Mouse (Mus musculus) embryonic facial prominence, embryonic 10.5 days (tissue): ENCODE results near the gene Ctdsp2. TPM values are rescaled to one million over a fixed set of nuclear protein-coding genes. Genes with fewer than 3 reads are reported as not detected.

Experiments used
- DNase-seq: peaks from one replicate; pipeline ENCODE4 v3.0.0-alpha.2; 2017; ENCODE audit warnings: low spot score
- H3K27ac ChIP-seq: fragments of 300-500 bp; sonication (generic); replicated peaks from 2 replicates; pipeline ENCODE4 v1.5.1; 2016; ENCODE audit warnings: mild to moderate bottlenecking
- H3K27me3 ChIP-seq: fragments of 300-500 bp; sonication (generic); replicated peaks from 2 replicates; pipeline ENCODE4 v1.6.1; 2016; ENCODE audit warnings: low read depth, mild to moderate bottlenecking; ENCODE audit not compliant: poor library complexity, severe bottlenecking
- H3K36me3 ChIP-seq: fragments of 300-500 bp; sonication (generic); replicated peaks from 2 replicates; pipeline ENCODE4 v1.6.1; 2016; ENCODE audit warnings: mild to moderate bottlenecking, moderate library complexity
- H3K4me1 ChIP-seq: fragments of 300-500 bp; sonication (generic); 2 replicates; pipeline ENCODE4 v1.6.1; 2016
- H3K4me3 ChIP-seq: fragments of 300-500 bp; sonication (generic); 2 replicates; pipeline ENCODE4 v1.5.1; 2016; ENCODE audit warnings: mild to moderate bottlenecking, moderate library complexity
- H3K9me3 ChIP-seq: fragments of 300-500 bp; sonication (generic); 2 replicates; pipeline ENCODE4 v1.6.1; 2016; ENCODE audit warnings: mild to moderate bottlenecking
- whole genome bisulfite sequencing: fragments of 180-500 bp; shearing (Covaris S2); methylation state at CpG from one replicate; pipeline ENCODE4 v1.1.7; 2016; 5-methylcytosine and 5-hydroxymethylcytosine counted together
- polyA plus RNA-seq: library from polyadenylated mRNA; unstranded; fragments of >200 nt; fragmentation: Nextera tagmentation; extraction: Ambion mirVana; gene quantifications from 2 replicates; pipeline ENCODE4 v1.2.1, GENCODE M21; 2016

Ctdsp2 gene
- polyA plus RNA-seq, 1 experiment from 2014 or later = 49.3 TPM

DNA sequence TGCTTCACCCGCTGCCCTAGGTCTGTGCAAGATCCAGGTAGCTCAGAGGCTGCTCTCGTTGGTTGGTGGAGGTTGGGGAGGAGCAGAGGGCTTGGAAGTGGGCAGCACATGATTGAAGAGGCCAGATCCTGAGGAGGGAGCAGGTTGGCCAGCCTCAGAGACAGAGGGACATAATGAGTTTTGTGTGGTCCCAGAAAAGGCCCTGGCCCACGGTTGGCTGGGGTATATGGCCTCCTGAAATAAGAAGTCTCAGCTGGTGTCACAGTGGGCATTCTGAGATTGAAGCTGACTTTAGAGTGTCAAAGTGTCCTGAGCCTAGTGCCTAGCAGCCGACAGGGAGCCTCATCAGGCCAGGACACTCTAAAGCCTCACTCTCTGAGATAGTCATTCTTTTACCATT lies 6.6 kb downstream of the Ctdsp2 start:
- H3K36me3 ChIP-seq = peaks cover 48% of the 10 kb centered on the region
- H3K9me3 ChIP-seq = no peaks in the 10 kb centered on the region
- H3K27ac ChIP-seq = 0 out of 2 replicates have a peak overlapping the region, but pooled peaks have one; percentile 32
- no peaks in the 10 kb centered on the region for H3K27me3 ChIP-seq
- H3K4me1 ChIP-seq = peaks cover 88% of the 10 kb centered on the region
- no peak for DNase-seq
- no peak overlapping the region for H3K4me3 ChIP-seq
- 87% methylated on average over 4 of the region's 4 CpGs for WGBS

DNA sequence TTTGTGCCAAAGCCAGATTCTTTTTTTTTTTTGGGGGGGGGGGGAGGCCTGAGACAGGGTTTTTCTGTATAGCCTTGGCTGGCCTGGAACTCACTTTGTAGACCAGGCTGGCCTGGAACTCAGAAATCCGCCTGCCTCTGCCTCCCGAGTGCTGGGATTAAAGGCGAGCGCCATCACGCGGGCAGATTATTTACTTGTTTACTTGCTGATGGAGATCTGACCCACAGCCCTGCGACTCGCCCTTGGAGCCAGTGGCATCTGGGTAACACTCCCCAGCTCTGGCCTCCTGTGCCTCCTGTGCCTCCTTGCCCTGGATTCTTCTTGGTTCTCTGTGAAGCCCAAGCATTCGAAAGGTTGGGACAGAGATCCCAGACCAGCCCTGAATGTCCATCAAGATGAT lies 7.1 kb downstream of the Ctdsp2 start:
- DNase-seq = no peak
- no peak overlapping the region for H3K27ac ChIP-seq
- H3K4me1 ChIP-seq = peaks cover 88% of the 10 kb centered on the region
- peaks cover 48% of the 10 kb centered on the region for H3K36me3 ChIP-seq
- 95% methylated on average over 9 of the region's 9 CpGs for WGBS
- no peak overlapping the region; the same call in 1 of the 2 replicates for H3K4me3 ChIP-seq
- no peaks in the 10 kb centered on the region for H3K9me3 ChIP-seq
- no peaks in the 10 kb centered on the region for H3K27me3 ChIP-seq

DNA sequence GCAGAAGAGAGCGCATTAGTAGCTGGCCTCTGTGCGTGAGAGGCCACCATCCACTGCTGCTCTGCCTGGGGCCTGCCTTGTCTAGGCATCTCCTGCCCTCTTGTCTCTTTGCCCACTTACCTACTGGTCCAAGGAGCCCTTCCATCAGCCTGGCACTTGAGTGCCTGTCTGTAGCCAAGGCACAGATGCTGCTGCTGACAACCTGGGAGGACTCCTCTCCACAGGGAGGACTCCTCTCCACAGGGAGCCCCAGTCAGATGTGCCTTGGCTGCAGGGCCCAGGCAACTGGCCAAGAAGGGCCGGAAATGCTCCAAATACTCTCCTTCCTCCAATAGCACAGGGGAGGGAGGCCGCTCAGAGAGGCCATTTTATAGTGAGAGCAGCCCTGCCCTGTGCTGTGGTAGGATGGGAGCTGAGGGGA lies 8.0 kb downstream of the Ctdsp2 start:
- peak overlapping the region; percentile 31 for H3K27ac ChIP-seq
- H3K9me3 ChIP-seq = no peaks in the 10 kb centered on the region
- 61% methylated on average over 4 of the region's 4 CpGs for WGBS
- H3K4me3 ChIP-seq = peak overlapping the region; percentile 25
- peaks cover 79% of the 10 kb centered on the region for H3K4me1 ChIP-seq
- H3K27me3 ChIP-seq = no peaks in the 10 kb centered on the region
- DNase-seq = peak; percentile 40
- H3K36me3 ChIP-seq = peaks cover 56% of the 10 kb centered on the region

DNA sequence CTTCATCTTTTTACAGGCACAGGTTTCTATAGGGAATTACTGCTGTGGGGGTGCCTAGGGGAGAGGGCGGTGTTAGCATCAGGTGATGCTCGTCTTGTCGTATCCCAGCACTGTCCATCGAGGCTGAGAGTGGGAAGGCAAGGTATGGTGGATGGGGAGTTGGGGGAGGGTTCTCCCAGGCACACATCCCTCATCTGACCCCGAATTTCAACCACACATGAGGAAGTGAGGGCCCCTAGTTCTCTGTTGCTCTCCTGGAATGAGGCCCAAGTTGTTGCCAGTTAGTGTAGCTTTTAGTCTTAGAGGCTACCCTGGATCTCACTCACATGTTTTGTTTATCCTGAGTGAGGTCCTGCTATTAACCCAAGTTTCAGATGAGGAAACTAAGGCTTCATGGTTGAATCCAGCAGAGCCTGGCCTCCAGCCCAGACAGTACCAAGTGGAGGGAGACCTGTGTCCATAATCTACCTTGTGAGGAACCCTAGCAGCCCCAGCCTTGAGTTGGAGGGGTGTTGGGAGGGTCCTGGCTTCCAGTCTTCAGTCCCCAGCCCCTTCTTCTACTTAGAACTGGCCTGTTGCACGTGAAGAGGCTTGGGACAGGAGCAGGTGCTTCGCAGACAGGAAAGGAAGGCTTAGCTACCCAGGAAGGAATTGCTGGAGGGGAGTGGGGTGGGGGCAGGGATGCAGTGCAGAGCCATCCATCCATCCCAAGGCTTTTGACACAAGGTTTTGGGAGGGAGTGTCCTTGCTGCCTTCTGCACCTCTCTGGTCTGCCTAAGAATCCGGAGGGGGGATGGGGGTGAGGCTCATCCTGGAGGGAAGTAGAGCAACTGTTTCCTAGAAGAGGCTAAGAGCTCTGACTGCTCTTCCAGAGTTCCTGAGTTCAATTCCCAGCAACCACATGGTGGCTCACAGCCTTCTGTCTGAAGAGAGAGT lies 8.9 kb downstream of the Ctdsp2 start:
- peak overlapping the region; percentile 35; the same call in 1 of the 2 replicates for H3K27ac ChIP-seq
- H3K9me3 ChIP-seq = no peaks in the 10 kb centered on the region
- peaks cover 70% of the 10 kb centered on the region for H3K4me1 ChIP-seq
- no peak for DNase-seq
- peaks cover 65% of the 10 kb centered on the region for H3K36me3 ChIP-seq
- H3K4me3 ChIP-seq = peak overlapping the region; percentile 5; the same call in 1 of the 2 replicates
- H3K27me3 ChIP-seq = no peaks in the 10 kb centered on the region
- WGBS = 62% methylated on average over 8 of the region's 8 CpGs

DNA sequence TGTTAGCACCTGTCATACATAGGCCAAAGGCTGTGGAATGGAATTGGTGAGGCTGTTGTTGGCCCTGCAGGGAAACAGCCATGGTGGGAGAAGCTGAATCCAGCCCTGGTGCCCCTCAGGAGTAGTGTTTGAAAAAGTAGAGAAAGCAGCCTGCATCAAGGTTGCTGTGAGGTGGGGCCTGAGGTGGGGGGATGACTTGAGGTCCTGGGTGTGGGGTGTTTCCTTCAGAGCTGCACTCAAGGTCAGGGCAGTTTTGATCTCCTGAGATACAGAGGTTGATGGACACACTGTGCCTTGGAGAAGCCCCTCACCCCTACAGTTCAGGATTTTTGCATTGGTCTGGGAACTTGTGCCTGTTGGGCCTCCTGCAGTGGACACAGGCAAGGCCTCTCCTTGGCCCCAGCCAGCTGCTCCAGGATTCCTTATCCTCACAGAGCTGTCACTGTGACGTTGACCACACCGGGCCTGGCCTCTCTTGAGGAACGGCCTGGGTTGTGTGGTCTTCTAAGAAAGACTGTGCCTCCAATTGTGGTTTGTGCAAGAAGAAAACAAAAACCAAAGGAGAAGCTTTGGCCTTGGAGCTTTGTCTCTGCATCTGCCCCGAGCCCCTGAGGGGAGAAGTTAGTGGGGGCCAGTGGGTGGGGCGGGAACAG lies 10.1 kb downstream of the Ctdsp2 start:
- 80% methylated on average over 5 of the region's 5 CpGs for WGBS
- H3K4me1 ChIP-seq = peaks cover 58% of the 10 kb centered on the region
- H3K27me3 ChIP-seq = no peaks in the 10 kb centered on the region
- no peak for DNase-seq
- H3K9me3 ChIP-seq = no peaks in the 10 kb centered on the region
- H3K4me3 ChIP-seq = 0 out of 2 replicates have a peak overlapping the region, but pooled peaks have one; percentile 12
- H3K36me3 ChIP-seq = peaks cover 71% of the 10 kb centered on the region
- 0 out of 2 replicates have a peak overlapping the region, but pooled peaks have one; percentile 35 for H3K27ac ChIP-seq

DNA sequence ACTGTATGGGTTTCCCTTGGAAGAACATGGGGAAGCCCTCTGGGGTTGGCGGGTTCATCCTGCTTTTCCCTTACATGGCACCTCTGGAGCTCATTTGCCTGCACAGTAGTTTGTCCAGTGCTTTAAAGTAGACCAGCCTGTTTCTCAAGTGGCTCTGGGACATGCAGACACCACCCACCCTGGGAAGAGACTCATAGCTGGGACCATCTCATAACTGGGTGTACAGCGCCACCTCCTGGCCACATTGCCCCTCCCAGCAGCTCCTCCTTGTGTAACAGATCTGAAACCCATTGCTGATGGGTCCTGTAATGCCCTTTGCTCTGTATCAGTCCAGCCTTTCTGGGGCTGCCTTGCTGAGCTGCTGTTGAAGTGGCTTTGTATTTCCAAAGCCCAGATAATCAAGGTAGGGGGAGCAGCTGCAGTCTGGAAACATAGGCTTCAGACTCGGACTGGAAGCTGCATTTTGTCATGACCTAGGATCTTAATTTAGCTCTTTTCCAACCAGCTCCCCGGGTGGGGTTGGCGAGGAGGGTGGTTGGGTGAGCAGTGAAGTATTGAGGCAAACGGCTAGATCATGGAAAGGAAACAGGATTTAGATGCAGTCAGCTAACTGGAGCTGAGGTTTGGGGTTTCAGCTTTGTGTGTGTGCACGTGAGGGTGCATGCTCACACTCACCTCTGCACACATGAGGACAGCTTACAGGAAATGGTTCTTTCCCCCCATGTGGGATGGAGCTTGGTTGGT lies 12.0 kb downstream of the Ctdsp2 start:
- H3K9me3 ChIP-seq = no peaks in the 10 kb centered on the region
- H3K36me3 ChIP-seq = peaks cover 74% of the 10 kb centered on the region
- peak; percentile 91 for DNase-seq
- no peak overlapping the region for H3K4me3 ChIP-seq
- no peaks in the 10 kb centered on the region for H3K27me3 ChIP-seq
- WGBS = 69% methylated on average over 7 of the region's 7 CpGs
- peaks cover 42% of the 10 kb centered on the region for H3K4me1 ChIP-seq
- H3K27ac ChIP-seq = no peak overlapping the region

DNA sequence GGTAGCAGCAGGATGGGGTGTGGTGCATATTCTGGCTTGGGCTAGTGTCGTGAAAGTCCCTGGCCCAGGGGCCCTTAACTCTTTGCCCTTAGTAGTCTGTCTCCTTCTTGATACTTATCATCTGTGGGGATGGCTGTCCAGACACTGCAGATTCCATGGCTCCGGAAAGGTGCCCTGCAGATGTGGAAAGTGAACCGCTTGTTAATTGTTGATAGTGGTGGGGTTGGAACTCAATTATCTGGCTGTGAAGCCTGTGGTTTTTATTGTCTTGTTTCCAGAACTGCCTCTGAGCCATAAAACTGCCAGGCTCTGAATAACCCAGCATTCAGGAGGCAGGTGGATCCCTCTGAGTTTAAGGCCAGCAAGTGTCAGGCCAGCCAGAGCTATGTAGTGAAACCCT lies 13.2 kb downstream of the Ctdsp2 start:
- no peak for DNase-seq
- Histone ChIP-seq H3K27me3 (no peaks in the 10 kb centered on the region), H3K4me1 (peaks cover 31% of the 10 kb centered on the region), H3K36me3 (peaks cover 74% of the 10 kb centered on the region), H3K9me3 (no peaks in the 10 kb centered on the region), H3K4me3 (no peak overlapping the region), H3K27ac (no peak overlapping the region)
- 87% methylated on average over 3 of the region's 3 CpGs for WGBS

DNA sequence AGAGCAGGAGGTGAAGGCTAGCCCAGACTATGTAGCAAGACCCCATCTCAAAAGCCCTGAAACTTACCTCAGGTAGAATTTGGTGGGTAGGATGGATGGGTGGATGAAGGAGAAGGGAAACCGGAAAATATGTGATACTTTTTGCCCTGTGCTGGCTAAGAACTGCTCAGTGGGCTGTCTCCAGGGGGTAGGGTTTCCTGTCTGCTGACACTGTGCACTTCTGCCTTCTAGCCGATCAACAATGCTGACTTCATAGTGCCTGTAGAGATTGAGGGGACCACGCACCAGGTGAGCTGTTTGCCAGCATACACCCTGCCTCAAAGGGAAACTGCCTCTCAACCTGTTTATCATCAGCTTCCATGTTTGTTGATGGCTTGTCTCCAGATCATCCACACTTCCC lies 15.1 kb downstream of the Ctdsp2 start:
- Histone ChIP-seq H3K4me1 (peaks cover 11% of the 10 kb centered on the region), H3K27me3 (no peaks in the 10 kb centered on the region), H3K27ac (no peak overlapping the region), H3K36me3 (peaks cover 77% of the 10 kb centered on the region), H3K4me3 (no peak overlapping the region), H3K9me3 (no peaks in the 10 kb centered on the region)
- 92% methylated on average over 3 of the region's 3 CpGs for WGBS
- no peak for DNase-seq

DNA sequence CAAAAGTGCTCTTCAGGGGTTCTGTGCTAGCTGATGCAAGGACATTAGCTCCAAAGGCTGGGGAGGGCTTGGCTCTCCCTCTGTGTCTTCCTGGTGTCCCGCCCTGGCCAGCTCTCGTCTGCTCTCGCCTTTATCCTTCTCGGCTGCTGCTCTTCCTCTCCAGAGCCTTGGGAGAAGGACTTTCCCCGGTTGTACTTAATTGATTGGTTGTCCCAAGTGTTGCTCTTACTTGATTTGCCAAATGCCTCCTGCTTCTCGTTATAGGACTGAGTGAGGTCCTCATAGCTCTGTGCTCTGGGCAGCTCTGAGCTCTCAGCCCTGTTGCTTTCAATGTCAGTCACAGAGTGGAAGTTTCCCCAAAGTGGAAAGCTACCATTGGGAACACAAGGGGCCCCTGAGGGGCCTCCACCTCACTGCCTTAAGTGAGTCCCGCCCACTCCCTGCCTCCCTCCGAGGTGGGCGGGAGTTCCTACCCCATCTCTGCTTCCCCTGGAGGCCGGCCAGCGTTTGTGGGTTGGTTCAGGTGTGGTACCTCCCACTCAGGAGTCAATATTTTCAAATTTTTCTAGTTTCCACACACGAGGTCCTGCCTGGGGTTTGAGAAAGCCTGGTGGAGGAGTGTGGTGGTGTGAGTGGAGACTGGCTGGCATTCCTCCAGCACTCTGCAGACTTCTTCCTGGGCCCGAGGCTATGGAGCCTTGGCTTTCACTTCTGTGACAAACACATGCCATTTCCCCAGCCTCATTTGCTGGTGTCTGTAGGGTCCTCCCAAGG lies 19.0 kb downstream of the Ctdsp2 start:
- H3K9me3 ChIP-seq = no peaks in the 10 kb centered on the region
- DNase-seq = no peak
- H3K27me3 ChIP-seq = no peaks in the 10 kb centered on the region
- 78% methylated on average over 13 of the region's 13 CpGs for WGBS
- H3K4me3 ChIP-seq = no peak overlapping the region
- no peaks in the 10 kb centered on the region for H3K4me1 ChIP-seq
- no peak overlapping the region for H3K27ac ChIP-seq
- H3K36me3 ChIP-seq = peaks cover 76% of the 10 kb centered on the region

DNA sequence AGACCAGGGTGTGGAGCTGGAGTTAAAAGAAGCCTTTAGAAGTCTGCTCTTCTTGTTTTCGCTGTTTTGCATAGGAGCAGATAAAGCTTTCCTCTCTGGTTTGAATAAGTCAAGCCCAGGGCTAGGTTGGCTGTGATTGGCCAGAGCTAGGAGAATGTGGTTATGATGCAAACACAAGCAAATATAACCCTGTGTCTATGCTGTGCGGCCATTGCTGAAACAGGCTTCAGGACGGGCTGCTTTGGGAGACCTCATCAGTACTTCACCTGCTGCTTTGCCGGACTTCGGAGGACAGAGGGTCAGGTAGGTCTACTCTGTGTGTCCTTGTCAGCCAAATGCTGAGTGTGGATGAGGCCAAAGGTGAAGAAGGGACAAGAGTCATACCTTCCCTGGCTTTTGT lies 22.0 kb downstream of the Ctdsp2 start, which contains the start of gene Avil:
TSS of gene Avil (plus strand) at position 181 of the 400 bp plus-strand sequence.
- Histone ChIP-seq H3K36me3 (peaks cover 46% of the 10 kb centered on the region), H3K27me3 (no peaks in the 10 kb centered on the region), H3K9me3 (no peaks in the 10 kb centered on the region), H3K4me3 (no peak within 1 kb of the TSS), H3K4me1 (no peaks in the 10 kb centered on the region), H3K27ac (no peak within 1 kb of the TSS)
- WGBS = 90% methylated on average over 5 of the region's 5 CpGs
- no peak for DNase-seq

DNA sequence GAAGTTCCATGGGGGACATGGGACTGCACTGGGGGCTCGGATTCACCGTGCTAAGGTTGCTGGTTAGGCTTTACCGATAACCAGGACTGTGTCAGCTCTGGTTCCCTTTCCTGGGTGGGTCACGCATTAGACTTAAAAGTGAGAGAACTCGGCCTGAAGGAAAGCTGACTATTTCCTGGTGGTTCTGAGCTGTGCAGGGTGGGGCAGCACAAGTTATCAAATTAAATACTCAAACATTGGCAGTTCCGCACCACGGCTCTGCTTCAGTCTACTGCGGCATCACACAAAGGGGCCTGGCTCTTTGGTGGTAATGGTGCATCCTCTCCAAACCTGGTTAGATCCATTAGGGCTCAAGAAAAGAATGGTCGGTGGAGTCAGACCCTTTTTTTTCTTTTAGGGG lies 22.8 kb downstream of the Ctdsp2 start:
- Histone ChIP-seq H3K4me3 (no peak overlapping the region), H3K36me3 (peaks cover 38% of the 10 kb centered on the region), H3K9me3 (no peaks in the 10 kb centered on the region), H3K4me1 (peaks cover 3% of the 10 kb centered on the region; the same call in 1 of the 2 replicates), H3K27me3 (no peaks in the 10 kb centered on the region), H3K27ac (no peak overlapping the region)
- 89% methylated on average over 9 of the region's 9 CpGs for WGBS
- no peak for DNase-seq
